Mouse (Mus musculus) heart, adult 9 months (tissue): Measurements from ENCODE around the gene Meis2.

ENCODE experiments used
- DNase-seq, 2 experiments: peaks; one replicate each; pipeline ENCODE4 v3.0.0; 2022; ENCODE audit warnings: low spot score in 2 of 2

Meis2 gene

GRCm38 (mm10) chr2:116065570-116066005, at the start of gene Meis2:
Gene Meis2 (minus strand): TSS chr2:116065839.
- DNase-seq, result peak; percentile 87 to 88

- DNase-seq, result no peak
These were observed 40.6 kb upstream of the Meis2 start for GRCm38 (mm10) chr2:116106194-116106593.

DNA sequence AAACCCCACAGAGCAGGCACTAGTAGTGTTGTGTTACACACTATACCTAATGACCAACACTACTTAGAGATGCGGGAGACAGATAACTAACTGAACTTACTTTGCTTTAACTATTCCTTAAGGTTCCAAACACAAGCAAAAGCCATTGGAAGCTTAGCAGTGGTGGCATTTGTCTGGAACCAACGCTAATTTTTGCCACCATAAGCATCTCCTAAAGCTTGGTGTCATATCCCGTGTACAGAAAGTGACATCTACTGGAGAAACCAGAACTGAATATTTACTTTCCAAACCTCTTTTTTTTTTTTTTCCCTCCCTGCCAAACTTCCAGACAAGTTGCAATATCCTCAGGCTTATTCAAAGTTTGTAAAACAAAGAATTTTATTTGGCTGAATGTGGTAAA, 39.5 kb upstream of the Meis2 start:
- DNase-seq, result no peak

DNA sequence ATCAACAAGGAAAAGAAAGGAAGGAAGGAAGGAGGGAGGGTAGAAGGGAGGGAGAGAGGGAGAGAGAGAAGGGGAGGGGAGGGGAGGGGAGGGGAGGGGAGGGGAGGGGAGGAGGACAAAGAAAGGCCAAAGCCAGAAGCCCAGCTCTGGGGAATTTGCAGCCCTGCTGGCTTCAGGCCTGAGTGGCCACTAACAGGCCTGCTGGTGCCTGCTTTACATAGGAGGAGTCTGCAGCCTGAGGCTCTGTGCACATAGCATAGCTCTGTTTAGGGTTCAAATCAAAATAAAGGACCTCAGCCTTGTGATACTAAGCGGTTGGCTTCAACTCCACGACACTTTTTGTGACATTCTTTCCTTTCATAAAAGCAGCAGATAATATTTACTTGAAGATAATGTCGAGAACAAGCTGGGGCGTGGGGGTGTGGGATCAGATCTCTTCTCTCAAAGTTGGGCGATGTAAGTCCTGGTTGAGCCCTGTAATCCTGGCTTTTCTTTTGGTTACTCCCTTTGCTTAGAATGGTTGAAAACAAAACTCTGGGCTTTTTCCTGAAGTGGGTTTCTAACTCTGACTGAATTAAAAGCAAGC, 37.9 kb upstream of the Meis2 start:
- no peak for DNase-seq

- DNase-seq, result peak in 1 of 2 experiments; percentile 10
These were observed 35.6 kb upstream of the Meis2 start for GRCm38 (mm10) chr2:116101221-116101620.

GRCm38 (mm10) chr2:116080961-116081360, 15.3 kb upstream of the Meis2 start:
- DNase-seq, result no peak

- DNase-seq, result no peak
These were observed 13.2 kb upstream of the Meis2 start for GRCm38 (mm10) chr2:116078841-116079240.

- DNase-seq, result no peak
These were observed 12.1 kb upstream of the Meis2 start for GRCm38 (mm10) chr2:116077716-116078115.

- DNase-seq, result no peak
These were observed 11.3 kb upstream of the Meis2 start for GRCm38 (mm10) chr2:116076752-116077480.

GRCm38 (mm10) chr2:116075902-116076301, 10.3 kb upstream of the Meis2 start:
- DNase-seq, result no peak

GRCm38 (mm10) chr2:116075477-116075876, 9.8 kb upstream of the Meis2 start:
- DNase-seq, result no peak

- DNase-seq, result no peak
These were observed 9.2 kb upstream of the Meis2 start for GRCm38 (mm10) chr2:116074726-116075440.

GRCm38 (mm10) chr2:116074061-116074460, 8.4 kb upstream of the Meis2 start:
- DNase-seq, result no peak

DNA sequence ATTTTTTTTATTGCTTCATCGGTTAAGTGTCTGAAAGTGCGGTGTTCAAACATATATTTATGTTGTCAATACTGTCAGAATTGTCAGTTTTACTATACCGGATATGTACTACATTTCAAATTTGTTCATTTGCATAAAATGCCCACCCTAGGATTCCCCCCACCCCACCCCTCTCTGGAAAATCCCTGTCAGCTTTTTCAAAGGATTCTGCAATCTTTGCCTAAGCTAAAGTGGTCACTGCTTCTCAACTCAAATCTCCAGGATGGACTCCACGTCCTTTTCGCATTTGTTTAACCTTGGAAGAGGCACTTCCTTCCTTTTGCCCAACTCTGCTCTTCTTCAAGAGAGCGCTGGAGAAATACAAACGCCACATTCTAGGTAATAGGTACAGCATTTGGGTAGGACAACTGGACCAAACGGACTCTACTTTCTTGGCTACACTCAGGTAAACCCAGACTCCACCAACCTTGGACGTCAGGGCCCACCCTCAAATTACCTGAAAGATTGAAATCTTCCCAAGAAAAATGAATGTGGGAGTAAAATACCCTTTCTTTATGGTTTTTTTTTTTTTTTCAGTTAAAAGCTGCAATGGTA, 7.8 kb upstream of the Meis2 start:
- DNase-seq, result no peak

DNA sequence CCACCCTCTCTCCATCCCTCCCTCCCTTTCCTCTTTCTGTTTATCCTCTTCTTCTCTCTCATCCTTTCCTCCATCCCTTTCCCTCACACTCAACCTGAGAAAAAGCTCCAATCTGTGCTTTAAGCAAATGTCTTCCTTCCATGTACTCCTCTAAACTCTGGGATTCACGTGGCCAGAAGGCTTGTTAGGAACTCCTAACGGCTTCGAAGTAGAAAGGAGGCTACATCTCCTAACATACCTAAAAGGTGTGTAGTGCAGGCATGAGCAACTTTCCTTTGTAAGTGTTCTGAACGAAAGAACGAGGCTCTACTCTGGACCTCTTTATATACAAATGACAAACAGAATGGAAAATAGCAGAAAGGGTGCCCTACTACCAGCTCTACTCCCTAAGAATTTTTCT, 7.1 kb upstream of the Meis2 start:
- no peak for DNase-seq

- DNase-seq, result no peak
These were observed 6.6 kb upstream of the Meis2 start for GRCm38 (mm10) chr2:116072321-116072640.

DNA sequence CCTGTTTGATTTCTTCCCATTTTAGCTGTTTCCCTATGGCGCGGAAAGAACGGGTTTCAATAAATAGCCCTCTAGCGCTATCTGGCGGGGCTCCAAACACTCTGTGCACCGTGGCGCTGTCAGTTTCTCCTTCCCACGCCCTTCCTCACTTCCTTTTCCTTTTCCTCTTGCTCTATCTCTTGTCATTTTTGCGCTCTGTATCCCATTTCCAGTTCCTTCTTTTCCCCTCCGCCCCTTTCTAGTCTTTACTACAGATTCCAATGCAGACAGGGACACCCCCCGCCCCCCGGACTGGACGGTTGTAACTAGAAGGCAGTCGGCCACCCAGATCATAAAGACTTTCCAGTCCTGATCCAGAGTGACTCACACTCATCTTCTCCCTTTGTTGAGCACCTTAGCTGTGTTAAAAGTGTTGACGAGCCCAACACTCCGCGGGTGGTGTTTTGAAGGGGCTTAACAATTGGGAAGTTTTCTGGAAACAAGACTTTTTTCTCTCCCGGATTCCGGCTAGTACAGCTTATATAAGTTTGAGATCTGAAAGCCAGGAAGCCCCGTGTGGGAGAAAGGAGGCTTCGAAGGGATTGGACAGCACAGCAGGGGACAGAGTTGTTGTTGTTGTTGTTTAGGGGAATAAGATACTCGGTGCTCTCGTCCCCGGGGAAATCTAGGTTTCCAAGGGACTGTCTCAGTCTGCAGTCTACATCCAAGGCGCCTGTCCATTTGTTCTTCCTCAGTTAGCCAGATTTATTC, 6.1 kb upstream of the Meis2 start:
- DNase-seq, result no peak

DNA sequence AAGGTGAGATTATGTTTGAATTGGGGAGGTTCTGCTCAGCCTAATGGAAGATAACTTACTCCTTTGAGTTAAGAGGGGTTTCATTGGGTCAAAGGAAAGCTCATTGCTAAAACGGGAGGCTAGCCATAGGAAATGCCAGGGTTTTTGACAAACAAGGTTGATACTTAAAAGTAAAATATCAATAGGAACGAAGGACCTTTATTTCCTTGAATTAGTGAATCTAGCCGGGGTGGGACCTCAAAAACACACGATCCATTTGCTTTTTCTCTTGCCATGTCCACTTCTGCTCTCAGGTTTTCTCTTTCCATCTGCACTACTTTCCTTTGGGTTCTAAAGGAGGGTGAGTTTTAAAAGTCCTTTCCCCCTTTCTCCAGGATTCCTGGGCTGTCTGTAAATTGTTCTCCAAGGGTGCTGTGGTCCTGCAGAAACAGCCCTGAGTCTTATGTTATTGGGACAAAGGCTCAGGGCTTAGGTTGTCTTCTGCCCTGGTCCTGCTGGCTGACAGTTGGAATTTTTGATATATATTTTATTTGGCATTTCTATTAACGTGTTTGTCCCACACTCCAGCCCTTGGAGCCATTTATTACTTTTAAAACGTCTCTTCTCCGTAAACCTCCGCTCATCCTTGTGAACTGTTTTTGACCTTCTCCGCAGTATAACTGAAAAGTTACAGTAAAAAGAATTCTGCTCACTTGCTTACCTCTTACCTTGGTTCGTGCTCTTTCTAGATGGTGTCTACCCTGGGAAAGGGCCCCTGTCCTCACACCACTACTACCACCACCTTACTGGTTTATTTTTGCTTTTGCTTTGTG, 5.2 kb upstream of the Meis2 start:
- no peak for DNase-seq

DNA sequence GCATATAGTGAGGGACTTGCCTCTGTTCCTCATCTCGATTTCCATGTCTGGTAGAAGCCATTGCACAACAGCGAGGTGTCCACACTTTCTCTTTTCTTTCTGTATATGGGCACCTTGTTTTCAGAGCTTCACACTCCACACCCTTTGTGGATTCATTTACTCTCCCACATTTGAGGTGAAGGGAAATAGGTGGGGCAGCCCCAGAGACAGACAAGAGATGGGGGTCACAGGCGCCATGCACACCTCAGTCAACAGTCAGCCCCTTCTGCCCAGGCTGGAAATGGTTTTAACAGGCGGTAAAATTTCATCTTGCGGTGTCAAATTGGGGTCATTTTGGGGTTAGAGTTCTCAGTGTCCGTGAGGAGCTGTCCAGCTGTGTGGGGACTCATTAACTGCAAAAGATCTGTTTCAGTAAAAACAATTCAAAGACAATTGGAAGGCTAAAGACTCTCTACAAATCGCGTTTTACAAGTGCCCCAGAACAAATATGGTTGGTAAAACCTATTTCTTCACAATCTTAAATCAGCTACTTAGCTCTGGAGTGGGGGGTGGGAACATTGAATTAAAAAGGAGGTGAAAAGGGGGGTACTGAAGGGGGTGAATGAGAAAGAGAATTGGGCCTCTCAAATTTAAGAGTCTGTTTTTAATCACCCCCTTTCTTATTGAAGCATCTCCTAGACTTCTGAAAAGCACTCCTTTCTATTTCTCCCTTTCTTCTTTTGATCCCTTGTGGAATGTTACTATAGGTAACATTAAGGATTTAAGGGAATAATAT, 4.0 kb upstream of the Meis2 start:
- DNase-seq, result no peak

DNA sequence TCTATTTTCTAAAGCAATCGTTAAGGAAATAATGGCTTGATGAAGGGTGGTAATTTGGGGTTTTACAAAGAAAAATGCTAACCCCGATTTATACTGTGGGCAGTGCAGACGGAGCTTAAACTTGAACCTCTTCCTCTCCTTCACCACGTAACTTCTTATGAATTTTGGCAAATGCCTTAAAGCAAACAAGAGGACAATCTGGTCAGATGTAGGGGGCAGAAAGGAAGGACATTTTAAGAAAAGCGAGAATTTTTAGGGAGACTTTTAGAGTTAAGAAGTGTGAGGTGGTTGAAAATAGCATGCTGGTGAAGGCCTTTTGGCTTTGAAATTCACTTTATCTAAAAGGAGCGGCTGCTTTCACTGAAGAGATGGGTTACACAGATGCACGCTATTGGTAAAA, 3.3 kb upstream of the Meis2 start:
- no peak for DNase-seq
